Mouse (Mus musculus): ENCODE measurements at regions not wholly inside any gene's neighbourhood (a gene's known extent, or its start where the extent isn't known, plus 50 kb on each side); places are given as distances from the start of the nearest gene placed in this dataset.

GRCm38 (mm10) chr2:84259222-84259621 lies 166.0 kb downstream of the Calcrl start:
- no peak for TF ChIP-seq CTCF (IDR thresholded peaks at IDR 0.05; ENCODE audit: control insufficient read depth, insufficient read depth, insufficient replicate concordance, low read depth, low read length)
- no peak for TF ChIP-seq POLR2A (IDR thresholded peaks at IDR 0.05; ENCODE audit: control insufficient read depth, low read depth, low read length)
